Mouse (Mus musculus) embryonic facial prominence, embryonic 13.5 days (tissue): ENCODE data around the gene Nup210. TPM values are rescaled to one million over a fixed set of nuclear protein-coding genes. Genes with fewer than 3 reads are reported as not detected.

Experiments used
- ATAC-seq: fragments of 200-750 bp; cut with Nextera tagmentation; 2 replicates; pipeline ENCODE4 v1.8.0; 2017; ENCODE audit warnings: low read depth; ENCODE audit not compliant: insufficient number of reproducible peaks, insufficient read depth, low FRiP score, low TSS enrichment
- H3K27ac ChIP-seq: fragments of 300-500 bp; sonication (generic); 2 replicates; pipeline ENCODE4 v1.5.1; 2015; ENCODE audit warnings: moderate library complexity, mild to moderate bottlenecking, inconsistent platforms
- H3K27me3 ChIP-seq: fragments of 300-500 bp; sonication (generic); 2 replicates; pipeline ENCODE4 v1.6.1; 2015; ENCODE audit warnings: mild to moderate bottlenecking, inconsistent platforms
- H3K36me3 ChIP-seq: fragments of 300-500 bp; sonication (generic); 2 replicates; pipeline ENCODE4 v1.6.1; 2015; ENCODE audit warnings: mild to moderate bottlenecking, inconsistent platforms
- H3K4me1 ChIP-seq: fragments of 300-500 bp; sonication (generic); 2 replicates; pipeline ENCODE4 v1.6.1; 2015; ENCODE audit warnings: inconsistent platforms
- H3K4me2 ChIP-seq: fragments of 300-500 bp; sonication (generic); 2 replicates; pipeline ENCODE4 v1.6.1; 2015; ENCODE audit warnings: moderate library complexity, mild to moderate bottlenecking, inconsistent platforms
- H3K4me3 ChIP-seq: fragments of 300-500 bp; sonication (generic); 2 replicates; pipeline ENCODE4 v1.5.1; 2015; ENCODE audit warnings: mild to moderate bottlenecking, inconsistent platforms
- H3K9ac ChIP-seq: fragments of 300-500 bp; sonication (generic); 2 replicates; pipeline ENCODE4 v1.6.1; 2015; ENCODE audit warnings: mild to moderate bottlenecking, inconsistent platforms
- H3K9me3 ChIP-seq: fragments of 300-500 bp; sonication (generic); 2 replicates; pipeline ENCODE4 v1.6.1; 2016; ENCODE audit warnings: inconsistent platforms
- WGBS: fragments of 180-500 bp; shearing (Covaris S2); methylation state at CpG from one replicate; pipeline ENCODE4 v1.1.7; 2015; ENCODE audit warnings: mixed read lengths; 5-methylcytosine and 5-hydroxymethylcytosine counted together
- polyA plus RNA-seq: library from polyadenylated mRNA; unstranded; fragments of >200 nt; fragmentation: Nextera tagmentation; extraction: Ambion mirVana; gene quantifications from 2 replicates; pipeline ENCODE4 v1.2.1, GENCODE M21; 2015

Nup210 gene
- polyA plus RNA-seq = 5.9 and 6.9 TPM in 2 replicates

DNA sequence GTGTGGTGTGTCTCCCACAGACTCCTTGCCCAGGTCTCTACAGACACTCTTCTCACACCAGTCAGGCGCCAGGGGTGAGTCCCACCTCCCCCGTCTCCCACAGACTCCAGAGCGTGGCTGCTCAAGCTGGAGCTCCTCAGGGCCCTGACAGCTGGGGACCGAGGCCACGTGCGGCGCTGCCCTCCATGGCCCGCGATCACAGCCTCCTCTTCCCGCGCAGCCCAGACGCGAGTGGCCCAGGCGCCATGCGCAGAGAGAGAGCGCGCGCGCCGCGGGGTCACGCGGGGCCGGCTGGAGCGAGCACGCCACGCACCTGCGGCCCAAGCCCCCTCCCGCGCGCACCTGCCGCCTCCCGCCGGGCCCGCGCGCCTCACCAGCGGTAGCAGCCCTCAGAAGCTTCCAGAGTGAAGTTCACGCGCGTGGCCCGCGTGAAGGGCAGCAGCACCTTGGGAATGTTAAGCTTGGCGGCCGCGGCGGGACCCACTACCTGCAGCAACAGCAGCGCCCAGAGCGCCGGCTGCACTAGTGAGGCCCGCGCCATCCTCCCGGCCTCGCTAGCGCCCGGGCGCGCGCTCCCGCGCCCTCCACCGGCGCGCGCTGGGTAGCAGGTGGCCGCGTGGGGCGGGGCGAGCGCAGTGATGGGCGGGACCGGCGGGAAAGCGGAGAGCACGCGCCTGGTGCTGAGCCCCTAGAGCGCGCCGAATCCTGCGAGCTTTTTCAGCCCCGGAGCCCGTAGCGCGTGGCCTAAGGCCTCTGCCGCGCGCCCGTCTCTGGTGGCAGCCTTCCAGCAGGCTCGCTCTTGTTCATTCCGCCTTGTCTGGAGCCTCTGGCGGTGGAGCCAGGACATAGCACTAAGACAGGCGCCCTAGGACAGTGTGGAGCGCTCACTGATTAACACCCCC lies at the start of gene Nup210:
Gene Nup210 (minus strand): TSS at position 586 of the 902 bp plus-strand sequence.
- Histone ChIP-seq H3K27me3 (peaks cover 38% of the 10 kb centered on the region), H3K4me1 (peaks cover 15% of the 10 kb centered on the region), H3K9me3 (0 out of 2 replicates have a peak, but pooled peaks cover under 1% of the 10 kb centered on the region), H3K4me3 (peak within 1 kb of the TSS; percentile 62), H3K27ac (no peak within 1 kb of the TSS), H3K9ac (peak within 1 kb of the TSS; percentile 70), H3K4me2 (peak within 1 kb of the TSS; percentile 100), H3K36me3 (no peaks in the 10 kb centered on the region)
- ATAC-seq = peak; percentile 91
- under 1% methylated on average over 82 of the region's 93 CpGs for WGBS

DNA sequence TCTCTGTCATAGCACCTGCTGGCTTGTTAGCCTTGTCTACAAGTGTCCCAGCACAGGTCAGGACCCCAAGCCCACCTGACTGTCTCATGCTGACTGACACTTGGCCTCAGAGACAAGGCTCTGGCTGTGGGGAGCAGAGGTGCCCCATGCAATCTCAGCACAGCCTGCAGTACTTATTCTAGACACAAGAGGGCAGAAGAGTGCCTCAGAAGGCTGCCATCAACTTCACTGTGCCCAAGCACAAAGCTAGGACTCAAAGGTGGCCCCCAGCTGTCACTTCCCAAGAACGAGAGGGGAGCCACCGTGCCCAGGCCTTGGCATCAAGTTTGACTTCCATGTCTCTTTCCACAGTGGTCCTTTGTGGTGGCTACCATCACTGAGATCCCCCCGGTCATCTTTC lies 48.6 kb upstream of the Nup210 start:
- ATAC-seq = no peak
- WGBS = 30% methylated on average over 3 of the region's 3 CpGs
- H3K4me2 ChIP-seq = no peak overlapping the region
- peaks cover 17% of the 10 kb centered on the region for H3K36me3 ChIP-seq
- H3K27me3 ChIP-seq = no peaks in the 10 kb centered on the region
- no peaks in the 10 kb centered on the region for H3K9me3 ChIP-seq
- no peak overlapping the region for H3K27ac ChIP-seq
- peaks cover 23% of the 10 kb centered on the region for H3K4me1 ChIP-seq
- H3K9ac ChIP-seq = no peak overlapping the region
- H3K4me3 ChIP-seq = no peak overlapping the region

DNA sequence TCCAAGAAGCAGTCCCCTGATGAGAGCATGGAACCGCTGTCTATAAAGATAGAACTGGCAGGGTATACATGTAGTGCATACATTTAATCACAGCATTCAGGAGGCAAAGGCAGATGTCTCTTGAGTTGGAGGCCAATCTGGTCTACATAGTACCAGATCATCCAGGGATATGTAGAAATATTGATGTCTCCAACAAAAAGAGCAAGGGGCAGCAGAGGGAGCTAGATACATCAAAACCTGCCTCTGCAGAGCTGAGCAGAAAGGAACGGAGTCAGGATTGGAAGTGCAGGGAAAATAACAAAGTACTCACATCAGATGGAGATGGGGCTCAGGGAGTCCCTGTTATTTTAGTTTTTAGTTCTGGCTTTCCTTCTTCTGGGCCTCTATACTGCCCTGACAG lies 48.0 kb upstream of the Nup210 start:
- Histone ChIP-seq H3K4me1 (peaks cover 29% of the 10 kb centered on the region), H3K4me3 (no peak overlapping the region), H3K9me3 (no peaks in the 10 kb centered on the region), H3K27me3 (no peaks in the 10 kb centered on the region), H3K4me2 (no peak overlapping the region), H3K36me3 (peaks cover 15% of the 10 kb centered on the region), H3K9ac (no peak overlapping the region), H3K27ac (no peak overlapping the region)
- 69% methylated on average over 2 of the region's 2 CpGs for WGBS
- no peak for ATAC-seq

DNA sequence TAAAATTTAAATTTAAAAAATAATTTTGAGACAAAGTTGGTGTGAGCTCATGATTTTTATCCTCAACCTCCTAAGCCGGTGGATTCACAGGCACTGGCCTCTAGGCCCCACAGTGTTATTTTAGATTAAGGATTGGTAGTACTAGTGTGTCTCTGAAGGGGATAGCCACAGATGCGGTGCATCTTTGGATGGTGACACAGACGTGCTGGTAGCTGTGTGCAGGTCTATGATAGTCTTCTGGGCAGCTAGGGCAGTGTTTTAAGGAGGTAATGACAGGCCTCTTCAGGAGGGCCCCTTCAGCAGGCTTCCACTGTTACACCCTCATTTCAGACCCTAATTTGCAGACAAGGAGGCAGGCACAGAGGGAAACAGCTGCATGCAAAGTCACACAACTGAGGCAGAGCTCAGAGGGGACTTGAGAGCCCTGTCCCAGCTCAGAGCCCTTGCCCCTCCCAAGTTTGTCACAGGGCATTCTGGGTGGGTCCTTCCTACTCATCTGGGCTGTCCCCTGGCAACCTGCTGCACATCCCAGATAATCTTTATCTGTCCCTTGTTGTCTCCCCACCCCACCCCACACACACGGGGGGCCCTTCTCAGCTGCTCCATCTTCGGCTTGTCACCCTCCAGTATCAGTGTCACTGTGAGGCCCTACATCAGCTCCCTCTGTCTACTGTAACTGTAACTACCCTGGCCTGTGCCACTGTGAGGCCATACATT lies 46.7 kb upstream of the Nup210 start:
- Histone ChIP-seq H3K27ac (no peak overlapping the region), H3K9me3 (no peaks in the 10 kb centered on the region)

DNA sequence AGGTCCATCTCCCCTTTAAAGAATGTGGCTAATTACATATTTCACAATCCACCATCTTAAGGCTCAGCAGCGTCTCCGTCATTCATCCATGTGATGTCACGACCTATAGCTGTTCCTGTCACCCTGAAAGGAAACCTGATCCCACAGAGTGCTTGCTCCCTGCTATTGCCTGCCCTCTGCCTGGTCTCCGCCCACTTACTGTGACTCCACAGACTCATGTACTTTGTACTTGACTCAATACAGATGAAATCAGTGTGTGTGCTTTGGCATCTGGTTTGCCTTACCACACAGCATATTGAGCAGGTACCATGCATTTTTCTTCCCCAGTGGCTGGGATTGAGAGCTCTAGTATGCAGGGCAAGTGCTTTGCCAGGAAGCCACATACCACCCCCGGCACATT lies 45.7 kb upstream of the Nup210 start:
- no peak for ATAC-seq
- H3K4me1 ChIP-seq = peaks cover 52% of the 10 kb centered on the region
- 59% methylated on average over 5 of the region's 5 CpGs for WGBS

More for the DNA sequence above, 46.7 kb upstream of the Nup210 start:
- Histone ChIP-seq H3K9ac (no peak overlapping the region; the same call in 1 of the 2 replicates), H3K4me3 (no peak overlapping the region), H3K4me2 (no peak overlapping the region), H3K4me1 (peaks cover 41% of the 10 kb centered on the region), H3K27me3 (no peaks in the 10 kb centered on the region), H3K36me3 (peaks cover 13% of the 10 kb centered on the region; the same call in 1 of the 2 replicates)
- WGBS = 86% methylated on average over 5 of the region's 5 CpGs
- ATAC-seq = no peak

DNA sequence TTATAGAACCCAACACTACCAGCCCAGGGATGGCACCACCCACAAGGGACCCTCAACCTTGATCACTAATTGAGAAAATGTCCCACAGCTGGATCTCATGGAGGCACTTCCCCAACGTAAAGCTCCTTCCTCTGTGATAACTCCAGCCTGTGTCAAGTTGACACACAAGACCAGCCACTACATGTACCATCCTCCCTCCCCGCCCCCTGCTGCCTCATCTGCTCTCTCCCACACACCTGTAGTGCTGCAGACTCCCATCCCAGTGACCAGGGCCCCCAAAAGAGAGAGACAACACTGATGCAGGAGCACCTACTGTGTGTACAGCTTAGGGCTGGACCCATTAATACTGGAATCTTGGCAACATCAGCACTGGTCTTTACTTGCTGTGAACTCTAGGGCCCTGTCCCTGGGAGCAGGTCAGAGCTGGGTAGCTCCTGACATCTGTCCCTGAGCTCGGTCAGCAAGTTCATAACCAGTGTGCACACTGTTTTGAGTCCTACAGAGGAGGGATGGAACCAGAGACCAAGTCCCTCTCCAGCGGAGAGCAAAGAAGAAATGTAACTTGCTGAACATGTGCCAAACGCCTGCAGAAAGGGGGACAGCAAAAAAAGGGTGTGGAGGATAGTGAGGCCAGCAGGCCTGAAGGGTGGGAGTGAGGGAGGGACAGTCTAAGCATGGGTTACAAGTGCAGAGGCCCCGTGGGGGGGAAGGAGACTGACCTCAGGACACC lies 45.0 kb upstream of the Nup210 start:
- H3K27me3 ChIP-seq = no peaks in the 10 kb centered on the region
- no peaks in the 10 kb centered on the region for H3K9me3 ChIP-seq
- no peak overlapping the region for H3K4me2 ChIP-seq
- H3K36me3 ChIP-seq = 0 out of 2 replicates have a peak, but pooled peaks cover 8% of the 10 kb centered on the region
- H3K4me1 ChIP-seq = peaks cover 56% of the 10 kb centered on the region
- 63% methylated on average over 6 of the region's 6 CpGs for WGBS
- H3K27ac ChIP-seq = no peak overlapping the region
- H3K9ac ChIP-seq = no peak overlapping the region
- ATAC-seq = no peak
- H3K4me3 ChIP-seq = no peak overlapping the region

More for the DNA sequence above, 45.7 kb upstream of the Nup210 start:
- H3K36me3 ChIP-seq = peaks cover 8% of the 10 kb centered on the region; the same call in 1 of the 2 replicates
- no peak overlapping the region for H3K4me3 ChIP-seq
- no peak overlapping the region for H3K27ac ChIP-seq
- no peaks in the 10 kb centered on the region for H3K9me3 ChIP-seq
- H3K4me2 ChIP-seq = no peak overlapping the region
- H3K27me3 ChIP-seq = no peaks in the 10 kb centered on the region
- H3K9ac ChIP-seq = no peak overlapping the region

DNA sequence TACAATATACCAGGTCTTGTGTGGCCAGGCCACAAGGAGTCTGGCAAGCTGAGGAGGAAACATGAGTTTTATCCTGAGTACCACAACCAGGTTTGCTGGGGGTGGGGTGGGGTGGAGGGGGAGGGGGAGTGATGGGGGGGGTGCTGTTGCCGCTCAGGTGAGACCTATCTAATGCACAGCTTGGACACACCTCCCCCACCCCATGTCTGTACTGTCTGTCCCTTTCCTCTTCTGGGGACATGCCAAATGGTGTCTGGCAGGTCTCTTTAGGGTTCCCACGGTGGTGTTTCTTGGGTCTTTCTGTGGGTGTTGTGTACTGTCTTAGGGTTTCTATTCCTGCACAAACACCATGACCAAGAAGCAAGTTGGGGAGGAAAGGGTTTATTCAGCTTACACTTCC lies 44.3 kb upstream of the Nup210 start:
- 0 out of 2 replicates have a peak overlapping the region, but pooled peaks have one; percentile 52 for H3K9ac ChIP-seq
- ATAC-seq = no peak
- no peaks in the 10 kb centered on the region for H3K9me3 ChIP-seq
- no peaks in the 10 kb centered on the region for H3K27me3 ChIP-seq
- peaks cover 62% of the 10 kb centered on the region for H3K4me1 ChIP-seq
- no peak overlapping the region for H3K4me3 ChIP-seq
- no peak overlapping the region for H3K27ac ChIP-seq
- no peak overlapping the region for H3K4me2 ChIP-seq
- H3K36me3 ChIP-seq = 0 out of 2 replicates have a peak, but pooled peaks cover 8% of the 10 kb centered on the region
- 63% methylated on average over 2 of the region's 2 CpGs for WGBS

DNA sequence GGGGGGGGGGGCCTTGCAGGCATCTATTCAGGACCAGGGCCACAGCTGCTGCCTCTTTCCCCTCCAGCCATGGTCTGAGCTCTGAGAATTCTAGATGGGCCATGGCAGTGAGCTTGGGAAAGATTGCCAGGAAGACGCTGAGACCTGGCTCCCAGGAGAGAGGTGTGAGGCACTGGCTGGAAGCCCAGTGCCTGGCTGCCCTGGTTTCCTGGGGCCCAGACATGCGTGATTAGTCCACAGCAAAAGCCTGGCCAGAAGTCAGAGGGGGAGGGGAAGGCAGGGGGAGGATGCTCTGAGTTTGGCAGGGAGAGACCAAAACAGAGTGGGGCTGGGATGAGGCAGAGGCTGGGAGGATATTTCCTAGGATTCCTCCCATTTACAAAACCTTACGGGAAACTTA lies 43.8 kb upstream of the Nup210 start:
- WGBS = 25% methylated on average over 3 of the region's 3 CpGs
- ATAC-seq = no peak

DNA sequence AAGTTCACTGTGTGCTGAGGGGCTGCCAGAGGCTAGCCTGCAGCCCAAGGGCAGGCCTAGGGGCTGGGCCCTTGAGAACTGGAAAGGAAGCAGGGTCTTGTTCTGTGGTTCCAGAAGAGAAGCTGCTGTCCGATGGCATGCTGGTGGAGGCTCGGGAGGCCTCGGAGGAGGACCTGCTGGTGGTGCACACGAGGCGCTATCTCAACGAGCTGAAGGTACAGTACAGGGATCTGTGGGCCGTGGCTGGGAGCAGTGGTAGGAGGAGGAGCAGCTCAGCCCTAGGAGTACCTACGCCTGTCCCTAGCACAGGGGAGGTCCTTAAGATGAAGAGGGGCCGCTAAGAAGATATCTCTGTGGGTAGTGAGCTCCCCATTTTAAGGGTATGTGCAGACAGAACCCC lies 42.4 kb upstream of the Nup210 start:
- Histone ChIP-seq H3K36me3 (0 out of 2 replicates have a peak, but pooled peaks cover 8% of the 10 kb centered on the region), H3K4me2 (peak overlapping the region; percentile 83), H3K4me3 (no peak overlapping the region), H3K27me3 (no peaks in the 10 kb centered on the region), H3K9me3 (no peaks in the 10 kb centered on the region), H3K4me1 (peaks cover 64% of the 10 kb centered on the region), H3K9ac (0 out of 2 replicates have a peak overlapping the region, but pooled peaks have one; percentile 21), H3K27ac (no peak overlapping the region)
- ATAC-seq = no peak
- WGBS = 82% methylated on average over 9 of the region's 9 CpGs

More for the DNA sequence above, 43.8 kb upstream of the Nup210 start:
- H3K27me3 ChIP-seq = no peaks in the 10 kb centered on the region
- H3K4me2 ChIP-seq = 0 out of 2 replicates have a peak overlapping the region, but pooled peaks have one; percentile 7
- H3K4me3 ChIP-seq = no peak overlapping the region
- peak overlapping the region; percentile 68 for H3K27ac ChIP-seq
- peak overlapping the region; percentile 52 for H3K9ac ChIP-seq
- H3K4me1 ChIP-seq = peaks cover 63% of the 10 kb centered on the region
- H3K36me3 ChIP-seq = 0 out of 2 replicates have a peak, but pooled peaks cover 8% of the 10 kb centered on the region
- no peaks in the 10 kb centered on the region for H3K9me3 ChIP-seq

DNA sequence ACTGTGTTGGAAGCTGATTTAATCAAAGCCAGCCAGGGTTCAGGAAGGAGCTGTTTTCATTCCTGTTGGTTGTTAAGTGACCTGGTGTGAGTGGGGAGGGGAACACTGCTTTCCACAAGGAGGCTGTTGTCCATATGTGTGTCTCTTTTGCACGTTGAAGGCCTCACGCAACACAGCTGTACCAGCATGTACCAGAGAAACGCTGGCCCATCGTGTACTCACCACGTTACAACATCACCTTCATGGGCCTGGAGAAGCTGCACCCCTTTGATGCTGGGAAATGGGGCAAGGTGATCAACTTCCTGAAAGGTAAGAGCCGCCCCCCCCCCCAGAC lies 40.6 kb upstream of the Nup210 start:
- 12% methylated on average over 6 of the region's 6 CpGs for WGBS
- H3K27me3 ChIP-seq = no peaks in the 10 kb centered on the region
- H3K36me3 ChIP-seq = 0 out of 2 replicates have a peak, but pooled peaks cover 8% of the 10 kb centered on the region
- no peak for ATAC-seq
- H3K27ac ChIP-seq = peak overlapping the region; percentile 80
- peak overlapping the region; percentile 66 for H3K4me3 ChIP-seq
- H3K9ac ChIP-seq = peak overlapping the region; percentile 81
- H3K4me1 ChIP-seq = peaks cover 78% of the 10 kb centered on the region
- H3K4me2 ChIP-seq = peak overlapping the region; percentile 83
- no peaks in the 10 kb centered on the region for H3K9me3 ChIP-seq
